Mouse (Mus musculus) hematopoietic stem cell, adult 5-6 weeks (primary cell): ENCODE data around the gene Dhx8. TPM values are rescaled to one million over a fixed set of nuclear protein-coding genes. Genes with fewer than 3 reads are reported as not detected.

Experiments used
- ATAC-seq, 2 experiments: fragments of 125-278 bp in 1 of 2; replicated peaks in 1 of 2; 2 replicates each; pipeline ENCODE4 v1.8.0; 2016 to 2017; ENCODE audit warnings: inconsistent platforms in 2 of 2, mild to moderate bottlenecking in 2 of 2, moderate number of reproducible peaks in 2 of 2, low read depth in 1 of 2, moderate TSS enrichment in 1 of 2; ENCODE audit not compliant: low FRiP score in 2 of 2, poor library complexity in 2 of 2, severe bottlenecking in 2 of 2, insufficient read depth in 1 of 2, low TSS enrichment in 1 of 2
- total RNA-seq: library from RNA; stranded (forward); fragments of 172-1452, 232-1000 nt; gene quantifications from 2 replicates; pipeline ENCODE4 v1.2.3, GENCODE M21; 2017

Dhx8 gene
- 33.5 and 52.1 TPM in 2 replicates for total RNA-seq

DNA sequence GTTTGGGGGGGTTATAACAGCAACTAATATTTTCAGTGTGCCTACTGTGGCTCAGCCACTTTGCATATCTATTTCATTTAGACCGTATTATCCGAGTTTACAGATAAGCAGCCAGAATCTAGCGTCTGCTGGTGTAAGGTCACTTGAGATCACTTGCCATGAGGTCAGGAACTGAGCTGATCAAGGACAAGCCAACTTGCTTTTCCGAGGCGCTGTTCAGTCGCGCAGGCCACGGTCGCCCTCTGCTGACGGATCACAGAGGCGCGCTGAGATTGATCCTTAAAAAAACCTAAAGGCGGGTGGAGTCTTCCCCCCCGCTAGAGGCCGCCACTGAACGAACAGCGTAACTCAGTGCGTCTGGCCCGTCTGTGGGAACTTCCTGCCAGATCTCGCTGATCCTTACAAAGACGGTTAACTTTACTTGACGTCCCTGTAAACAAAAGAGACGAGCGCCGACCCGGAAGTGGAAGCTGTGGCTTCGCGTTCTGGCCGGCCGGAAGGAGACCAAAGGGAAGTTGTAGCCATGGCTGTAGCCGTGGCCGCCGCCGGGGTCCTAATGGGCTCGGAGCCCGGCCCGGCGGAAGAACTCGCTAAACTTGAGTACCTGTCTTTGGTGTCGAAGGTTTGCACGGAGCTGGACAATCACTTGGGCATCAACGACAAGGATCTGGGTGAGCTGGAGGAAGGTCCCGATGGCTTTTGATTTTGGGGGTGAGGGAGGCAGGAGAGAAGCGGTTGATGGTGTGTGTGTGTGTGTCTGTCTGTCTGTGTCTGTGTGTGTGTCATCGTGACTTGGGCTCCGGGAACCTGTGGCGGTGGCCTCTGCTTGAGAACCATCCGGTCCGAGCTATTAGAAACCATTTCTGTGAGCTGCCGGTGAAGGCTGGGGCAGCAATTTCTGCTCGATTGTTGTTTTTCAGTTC lies at the start of gene Dhx8:
Gene Dhx8 (plus strand): TSS at position 402 of the 923 bp plus-strand sequence.
- ATAC-seq: peak; percentile 94 to 98

DNA sequence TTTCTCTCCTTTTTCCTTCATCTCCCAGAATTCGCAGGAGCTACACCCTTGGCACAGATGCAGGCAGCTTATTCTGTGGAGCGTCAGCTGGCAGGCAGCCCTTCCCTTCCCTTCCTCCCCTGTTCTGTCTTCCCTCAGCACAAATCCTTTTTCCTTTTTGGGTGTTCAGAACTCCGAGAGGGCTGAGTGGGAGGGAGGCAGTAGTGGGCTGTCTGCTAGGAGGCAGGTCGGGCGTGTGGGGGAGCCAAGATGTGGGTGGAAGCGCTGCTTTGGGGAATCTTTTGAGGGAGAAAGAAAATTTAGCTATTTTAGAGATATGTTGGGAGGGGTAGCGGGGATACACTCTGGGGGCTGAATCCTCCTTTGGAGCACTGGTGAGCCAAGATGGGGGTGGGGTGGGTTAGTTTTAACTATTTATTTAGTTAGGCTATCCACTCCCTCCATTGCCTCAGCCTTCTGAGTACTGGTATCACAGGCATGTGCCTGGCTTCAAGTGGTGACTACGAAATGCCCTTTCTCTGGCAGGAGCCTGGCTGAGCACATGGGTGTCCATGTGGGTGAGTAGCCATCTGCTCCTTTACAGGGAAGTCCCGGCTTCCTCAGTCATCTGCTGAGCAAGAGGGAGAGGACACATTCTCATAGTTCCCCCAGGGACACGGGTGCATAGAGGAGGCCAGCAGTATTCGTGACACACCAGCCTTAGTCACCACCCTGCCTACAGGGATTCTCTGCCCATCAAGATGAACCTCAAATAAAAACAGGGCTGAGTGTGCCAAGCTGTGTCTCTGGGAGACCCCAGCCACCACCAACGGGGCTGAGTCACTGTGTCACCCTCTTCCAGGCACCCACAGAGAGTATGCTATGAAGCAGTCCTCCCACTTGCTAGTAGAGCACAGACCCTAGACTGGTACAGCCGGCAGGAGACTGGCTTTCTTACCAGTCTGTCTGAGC lies 45.1 kb upstream of the Dhx8 start:
- ATAC-seq: no peak

DNA sequence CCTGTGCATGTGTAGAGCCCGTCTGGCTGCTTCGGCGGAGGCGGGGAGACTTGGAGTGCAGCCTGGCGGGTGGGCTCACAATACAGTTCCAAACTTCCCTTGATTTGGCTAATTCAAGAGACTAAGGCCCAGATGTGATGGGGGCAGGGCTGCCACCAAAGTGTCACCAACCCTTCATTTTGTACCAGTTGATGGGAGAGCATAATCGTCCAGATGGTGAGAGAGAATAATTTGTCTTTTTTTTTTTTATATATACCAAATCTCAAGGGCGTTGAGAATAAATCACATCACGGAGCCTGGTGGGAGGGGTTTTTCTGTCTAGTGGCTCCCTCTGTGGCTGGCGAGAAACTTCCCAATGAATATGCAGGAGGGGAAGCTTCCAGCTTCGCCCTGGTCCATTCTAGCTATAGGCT lies 43.0 kb upstream of the Dhx8 start:
- no peak for ATAC-seq

DNA sequence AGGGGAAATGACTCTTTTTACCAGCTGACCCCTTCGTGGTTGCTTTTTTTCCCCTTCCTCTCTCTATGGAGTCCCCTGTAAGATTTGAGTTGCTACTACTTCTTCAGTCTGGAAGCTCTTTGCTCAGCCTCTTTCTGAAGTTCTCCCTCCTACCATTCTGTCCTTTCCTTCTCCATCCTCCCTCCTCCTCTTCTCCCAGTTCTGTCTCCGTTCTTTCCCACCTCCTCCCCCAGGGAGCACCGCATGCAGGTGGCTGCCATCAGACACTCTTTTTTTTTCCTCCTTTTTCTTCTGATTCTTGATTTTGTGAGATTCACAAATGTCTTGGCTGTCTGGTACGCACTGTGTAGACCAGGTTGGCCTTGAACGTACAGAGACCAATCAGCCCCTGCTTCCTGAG lies 42.4 kb upstream of the Dhx8 start:
- no peak for ATAC-seq

DNA sequence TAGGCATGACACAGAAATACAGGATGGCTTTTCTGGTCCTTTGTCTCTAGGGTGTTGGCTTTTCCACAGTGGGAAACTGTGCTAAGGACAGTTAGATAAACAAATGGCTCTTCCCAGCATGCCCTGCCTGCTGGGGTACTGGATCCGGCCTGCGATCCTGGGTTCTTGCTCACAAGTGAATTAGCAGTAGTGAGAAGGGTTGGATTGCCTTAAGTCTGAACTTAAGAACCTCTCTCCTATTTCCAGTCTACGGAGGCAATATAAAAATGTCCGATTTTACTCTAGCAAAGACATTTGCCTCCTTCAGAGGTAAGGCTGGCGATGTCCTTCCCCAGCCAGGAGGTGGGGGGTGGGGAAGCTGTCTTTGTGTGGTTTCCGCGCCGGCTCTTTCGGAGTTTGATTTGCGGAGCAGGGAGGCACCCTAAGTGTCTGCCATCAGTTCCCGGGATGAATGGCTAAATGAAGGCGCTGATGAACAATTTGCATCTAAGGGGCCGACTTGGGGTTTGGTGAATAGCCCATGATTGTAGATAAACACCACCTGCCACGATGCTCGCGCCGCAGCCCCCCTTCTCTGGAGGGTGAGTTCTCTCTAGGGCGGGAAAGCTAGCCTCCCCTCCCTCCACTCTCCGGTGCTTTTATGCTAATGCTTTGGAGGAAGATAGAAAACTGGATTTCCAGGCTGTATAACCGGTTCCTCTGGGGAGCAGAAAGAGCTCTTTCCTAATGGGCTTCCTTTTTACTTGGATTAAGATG lies 36.6 kb upstream of the Dhx8 start:
- no peak for ATAC-seq

DNA sequence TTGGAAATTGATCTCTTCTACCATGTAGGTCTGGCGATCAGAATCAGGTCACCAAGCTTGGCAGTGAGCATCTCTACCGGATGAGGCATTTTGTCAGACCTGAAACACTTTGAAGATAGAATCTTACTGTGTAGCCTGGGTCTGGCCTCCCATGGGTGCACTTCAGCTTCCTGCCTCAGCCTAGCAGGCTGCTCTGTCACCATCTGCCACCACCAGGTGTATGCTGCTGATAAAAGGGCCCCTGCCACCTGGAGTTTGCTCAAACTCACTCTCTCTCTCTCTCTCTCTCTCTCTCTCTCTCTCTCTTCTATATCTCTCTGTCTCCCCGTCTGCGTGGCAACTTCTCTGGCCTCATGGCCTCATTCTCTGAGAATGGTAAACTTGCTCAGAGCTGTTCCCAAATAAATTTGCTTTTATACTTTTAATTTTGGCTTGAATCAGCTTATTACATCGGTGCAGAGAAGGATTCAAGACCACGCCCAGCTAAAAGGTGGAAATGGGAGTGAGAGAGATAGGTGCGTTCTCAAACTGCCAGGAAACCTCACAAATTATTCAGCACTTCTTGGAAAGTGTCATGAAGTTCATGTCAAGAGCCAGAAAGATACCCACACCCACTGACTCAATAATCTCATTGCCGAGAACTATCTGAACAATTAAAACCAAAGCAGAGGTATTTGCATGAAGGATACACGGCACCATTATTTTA lies 35.4 kb upstream of the Dhx8 start:
- ATAC-seq: no peak

DNA sequence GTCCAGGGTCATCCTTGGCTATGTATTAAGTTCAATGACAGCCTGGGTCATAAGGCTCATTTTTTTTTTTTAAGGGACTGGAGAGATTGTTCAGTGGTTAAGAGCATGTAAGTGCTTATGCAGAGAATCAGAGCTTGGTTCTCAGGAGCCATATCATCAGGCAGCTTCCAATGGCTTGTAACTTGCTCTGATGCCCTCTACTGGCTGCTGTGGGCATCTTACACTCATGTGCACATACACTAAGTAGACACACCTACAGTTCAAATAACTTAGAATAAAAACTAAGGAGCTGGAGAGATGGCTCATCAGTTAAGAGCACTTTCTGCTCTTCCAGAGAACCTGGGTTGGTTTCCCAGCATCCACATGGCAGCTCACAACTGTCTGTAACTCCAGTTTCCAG lies 34.6 kb upstream of the Dhx8 start:
- no peak for ATAC-seq

DNA sequence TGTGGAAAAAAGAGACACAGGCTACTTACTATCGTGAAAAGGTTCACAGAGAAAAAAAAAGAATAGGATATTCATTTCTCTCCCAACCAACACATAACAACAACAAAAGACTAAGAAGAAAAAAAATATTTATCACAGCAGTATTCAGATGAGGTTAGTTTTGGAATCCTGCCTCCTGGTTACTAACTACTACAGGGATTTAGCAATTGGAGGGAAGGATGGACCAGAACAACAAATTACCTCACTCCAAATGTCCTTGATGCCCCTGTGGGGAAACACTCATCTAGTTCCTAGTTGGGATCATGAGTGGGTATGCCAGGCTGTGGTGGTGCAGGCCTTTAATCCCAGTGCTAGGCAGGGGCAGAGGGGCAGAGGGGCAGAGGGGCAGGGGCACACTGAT lies 33.2 kb upstream of the Dhx8 start:
- ATAC-seq: no peak

DNA sequence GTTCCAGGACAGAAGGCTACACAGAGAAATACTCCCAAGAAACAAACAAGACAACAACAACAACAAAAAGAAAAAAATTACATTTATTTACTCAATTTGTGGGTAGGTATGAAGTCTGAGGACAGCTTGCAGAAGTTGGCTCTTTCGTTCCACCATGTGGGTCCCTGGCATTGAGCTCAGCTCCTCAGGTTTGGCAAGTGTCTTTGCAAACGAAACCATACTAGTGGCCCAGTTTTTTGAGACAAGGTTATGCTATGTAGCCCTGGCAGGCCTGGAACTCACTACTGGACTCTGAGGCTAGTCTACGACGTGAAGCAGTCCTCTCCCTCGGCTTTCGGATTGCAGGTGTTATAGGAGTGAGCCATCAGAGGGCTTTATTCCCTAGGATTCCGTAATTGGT lies 32.7 kb upstream of the Dhx8 start:
- ATAC-seq: no peak

DNA sequence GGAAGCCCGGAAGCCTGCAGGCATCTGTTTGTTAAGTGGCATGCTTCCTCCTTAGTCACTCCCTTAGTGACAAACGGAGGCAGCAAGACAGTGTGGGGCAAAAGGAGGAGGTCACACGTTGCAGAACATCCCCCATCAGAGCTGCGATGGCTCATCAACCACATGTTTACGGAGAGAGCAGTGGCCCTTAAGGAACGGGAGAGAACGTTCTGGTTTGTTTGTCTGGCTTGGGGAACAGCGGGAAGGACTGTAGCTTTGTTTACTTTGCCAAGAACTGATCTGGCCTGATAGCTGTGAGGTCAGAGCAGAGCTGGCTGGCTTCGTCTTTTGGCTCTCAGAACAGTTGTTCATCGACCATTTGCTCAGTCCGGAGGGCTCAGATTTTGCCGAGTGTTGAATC lies 32.3 kb upstream of the Dhx8 start:
- peak in 1 of 2 experiments; percentile 53; a peak in 2 of 4 replicates for ATAC-seq

DNA sequence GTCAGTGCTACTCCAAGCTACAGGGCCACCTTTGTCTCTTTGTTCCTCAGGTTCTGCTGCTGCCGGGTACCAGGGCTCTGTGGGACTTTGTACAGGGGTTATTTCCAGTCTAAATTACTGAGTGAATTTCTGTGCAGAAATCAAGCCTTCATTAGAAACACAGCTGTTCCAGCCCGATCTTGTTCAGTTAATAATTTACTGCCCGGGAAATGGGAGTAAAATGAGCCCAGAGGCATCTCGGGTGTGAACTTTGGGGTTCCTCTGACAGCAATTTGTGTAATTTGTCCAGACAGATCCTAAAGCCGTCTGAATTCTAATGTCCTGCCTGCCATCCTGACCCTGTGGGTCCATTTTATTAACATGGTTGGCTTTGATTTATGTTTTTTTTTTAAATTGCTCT lies 28.6 kb upstream of the Dhx8 start:
- ATAC-seq: no peak

DNA sequence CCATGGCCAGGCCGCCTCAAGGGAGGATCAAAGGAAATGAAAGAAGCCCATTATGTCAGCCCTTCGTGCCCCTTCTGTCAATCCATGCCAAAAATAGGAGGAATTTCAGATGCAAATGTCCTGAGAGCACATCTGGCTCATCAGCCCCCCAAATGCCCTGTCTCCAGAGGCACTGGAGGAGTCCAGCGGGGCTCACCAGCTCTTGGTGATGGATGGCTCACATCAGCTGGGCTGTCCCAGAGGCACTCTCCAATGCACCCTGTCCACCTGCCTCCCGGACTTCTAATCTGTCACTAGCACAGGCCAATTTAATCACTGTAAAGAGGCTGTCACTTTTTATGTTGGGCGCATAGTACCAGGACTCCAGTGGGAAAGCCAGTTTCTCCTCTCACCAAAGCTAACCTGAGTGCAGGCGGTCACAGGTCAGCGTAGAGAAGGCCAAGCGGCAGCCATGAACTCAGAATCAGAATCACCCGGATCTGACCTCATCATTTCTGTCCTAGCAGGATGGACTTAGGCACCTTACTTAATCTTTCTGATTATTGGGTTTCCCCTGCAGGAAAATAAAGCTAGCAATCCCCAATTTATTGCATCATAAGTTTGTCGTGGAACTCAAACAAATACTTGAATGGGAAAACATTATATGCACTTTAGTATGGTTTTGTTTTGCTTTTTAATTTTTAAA lies 25.8 kb upstream of the Dhx8 start:
- no peak for ATAC-seq

DNA sequence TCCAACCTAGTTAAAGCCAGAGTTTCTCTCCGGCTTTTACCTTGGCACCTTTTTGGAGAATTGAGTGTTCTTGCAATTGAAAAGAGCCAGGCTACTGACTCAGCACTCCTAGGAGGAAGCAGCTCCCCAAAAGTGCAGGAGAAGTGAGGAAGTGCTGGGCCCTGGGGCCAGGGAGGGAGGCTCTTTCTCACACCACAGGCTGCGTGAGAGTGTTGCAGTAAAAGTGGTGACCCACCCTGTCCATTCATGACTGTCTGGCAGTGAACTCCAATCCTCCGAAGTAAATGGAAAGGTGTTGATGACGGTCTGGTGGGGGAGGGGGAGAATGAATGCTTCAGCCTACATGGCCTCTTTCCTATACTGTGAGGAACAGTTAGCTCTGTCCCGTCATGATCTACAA lies 24.2 kb upstream of the Dhx8 start:
- ATAC-seq: peak; percentile 53 to 64; a peak in 3 of 4 replicates

DNA sequence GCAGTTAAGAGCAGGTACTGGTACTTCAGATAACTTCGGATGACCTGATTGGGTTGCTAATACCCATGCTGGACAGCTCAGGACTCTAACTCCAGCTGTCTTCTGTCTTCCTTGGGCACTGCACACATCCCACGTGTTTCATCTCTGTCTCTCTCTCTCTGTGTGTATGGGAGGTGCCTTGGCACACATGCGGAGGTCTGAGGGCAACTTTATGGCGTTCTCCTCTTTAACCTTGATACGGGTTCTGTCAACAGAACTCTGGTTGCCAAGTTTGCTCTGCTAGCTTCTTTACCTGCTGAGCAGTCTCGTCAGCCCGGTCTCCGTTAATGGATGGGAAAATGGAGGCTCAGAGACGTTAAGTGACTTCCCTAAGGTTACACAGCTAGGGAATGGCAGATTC lies 19.9 kb upstream of the Dhx8 start:
- ATAC-seq: no peak

DNA sequence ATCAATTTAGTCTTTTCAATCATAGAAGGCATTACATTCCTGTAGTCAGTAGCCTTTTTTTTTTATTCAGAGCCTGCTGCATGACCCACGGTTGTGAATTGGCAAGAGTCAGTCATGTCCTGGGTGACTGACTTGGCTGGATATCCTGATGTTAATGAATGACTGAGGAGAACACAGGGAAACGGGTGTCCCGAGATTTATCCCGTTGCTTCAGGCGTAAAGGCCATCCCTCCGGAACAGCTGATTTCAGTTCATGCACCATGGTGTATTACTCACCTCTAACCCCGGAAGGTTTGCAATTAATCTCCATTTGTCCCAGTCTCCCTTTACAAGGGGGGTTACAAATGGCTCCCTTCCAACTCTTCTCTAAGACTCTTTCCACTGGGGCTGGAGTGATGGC lies 18.7 kb upstream of the Dhx8 start:
- ATAC-seq: no peak

DNA sequence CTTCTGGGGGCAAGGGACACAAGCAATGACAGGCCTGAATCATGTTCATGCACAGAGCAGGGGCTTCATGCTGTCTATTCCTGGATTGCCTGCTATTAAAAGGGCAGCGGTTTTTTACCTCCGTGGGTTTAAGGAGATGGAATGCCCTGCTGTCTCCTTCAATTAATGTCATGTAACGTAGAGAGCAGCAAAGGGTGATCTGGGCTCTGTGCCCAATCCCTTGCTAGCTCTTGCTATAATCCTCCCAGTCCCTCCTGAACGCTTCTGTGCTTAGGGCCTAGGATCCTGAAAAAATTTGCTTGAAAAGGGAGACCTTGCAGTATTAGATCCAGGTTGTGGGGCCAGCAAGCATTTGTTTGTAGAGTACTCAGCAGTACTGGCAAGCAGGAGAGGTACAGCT lies 14.4 kb upstream of the Dhx8 start:
- ATAC-seq: no peak
